Mouse (Mus musculus): ENCODE measurements around the gene Pla2g12b.

Gene Pla2g12b

GRCm38 (mm10) chr10:59470451-59470850 lies 67.0 kb downstream of the Pla2g12b start:
- DNase-seq: peak; percentile 33
